Mouse (Mus musculus): Measurements from ENCODE around the gene Cnbd2.

The Cnbd2 gene

GRCm38 (mm10) chr2:156423672-156424071, 111.6 kb downstream of the Cnbd2 start:
- in situ Hi-C loops (cut with MboI, MseI): no loop called here

All from T-helper 17 cell (primary cell).